Mouse (Mus musculus) macrophage (primary cell): ENCODE measurements around the gene Pde6d. TPM values are rescaled to one million over a fixed set of nuclear protein-coding genes. Genes with fewer than 3 reads are reported as not detected.
A peak's percentile ranks its signal among the peaks of the same experiment; 100 is the strongest.
"Not testable (repeated sequence)": the region's sequence is repeated elsewhere in the genome, so short reads cannot be mapped to it uniquely, and the experiment has no call there.

ENCODE experiments used
- H3K27ac ChIP-seq: fragments of 350-480 bp; formaldehyde crosslinking; 2 replicates; pipeline ENCODE4 v1.9.0; 2021
- H3K36me3 ChIP-seq: fragments of 350-480 bp; formaldehyde crosslinking; 2 replicates; pipeline ENCODE4 v1.9.0; 2021; ENCODE audit errors: inconsistent target
- H3K4me3 ChIP-seq: fragments of 350-480 bp; formaldehyde crosslinking; 2 replicates; pipeline ENCODE4 v1.9.0; 2021; ENCODE audit errors: inconsistent target
- H3K79me2 ChIP-seq: fragments of 350-480 bp; formaldehyde crosslinking; 2 replicates; pipeline ENCODE4 v1.9.0; 2021; ENCODE audit errors: inconsistent target
- WGBS: methylation state at CpG from one replicate; pipeline ENCODE4 v1.1.7; 2026; ENCODE audit warnings: inconsistent platforms; ENCODE audit not compliant: missing documents; 5-methylcytosine and 5-hydroxymethylcytosine counted together
- polyA plus RNA-seq: library from polyadenylated mRNA; stranded (reverse); fragments of 250-400 nt; gene quantifications from 3 replicates; pipeline ENCODE4 v1.2.4, GENCODE M21; 2018; ENCODE audit warnings: inconsistent platforms

Gene Pde6d
- polyA plus RNA-seq, 1 experiment from 2014 or later = 23.4 TPM

DNA sequence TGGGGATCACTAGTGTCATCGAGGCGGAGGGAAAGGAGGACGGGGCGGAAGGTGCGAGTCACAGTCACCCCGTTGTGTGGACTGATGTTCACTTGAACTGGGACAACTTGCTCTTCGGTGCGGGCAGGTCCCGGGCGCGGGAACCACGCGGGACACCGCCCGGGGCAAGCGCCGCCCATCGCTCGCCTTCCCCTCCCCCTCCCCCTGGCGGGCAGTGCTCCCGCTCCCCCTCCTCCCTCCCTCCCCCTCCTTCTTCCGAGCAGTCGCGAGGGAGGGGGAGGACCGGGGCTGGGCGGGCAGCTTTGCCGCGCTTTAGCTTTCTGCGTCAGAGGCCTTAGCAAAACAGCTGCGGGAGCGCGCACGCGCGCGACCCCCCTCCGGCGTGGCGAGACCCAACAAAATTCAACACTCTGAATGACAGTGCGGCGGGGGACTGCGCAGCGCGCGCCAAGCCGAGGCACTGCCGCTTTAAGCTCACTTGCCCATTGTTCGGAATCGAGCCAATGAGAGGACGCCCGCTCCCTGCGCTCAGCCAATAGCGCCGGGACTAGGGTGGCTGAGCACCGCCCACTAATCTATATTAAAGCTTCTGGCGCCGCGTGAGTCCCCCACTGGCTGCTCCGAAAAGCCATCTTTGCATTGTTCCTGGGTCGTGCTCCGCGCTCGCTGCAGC lies 56.2 kb downstream of the Pde6d start, which contains the start of gene Ptma:
Gene Ptma, plus strand, starts transcription at position 611 of the 673 bp plus-strand sequence.
- Histone ChIP-seq H3K79me2 (peaks cover 39% of the 10 kb centered on the region), H3K4me3 (peak within 1 kb of the TSS; percentile 79), H3K36me3 (0 out of 2 replicates have a peak, but pooled peaks cover 7% of the 10 kb centered on the region), H3K27ac (peak within 1 kb of the TSS; percentile 99)
- 1% methylated on average over 50 of the region's 63 CpGs for WGBS

DNA sequence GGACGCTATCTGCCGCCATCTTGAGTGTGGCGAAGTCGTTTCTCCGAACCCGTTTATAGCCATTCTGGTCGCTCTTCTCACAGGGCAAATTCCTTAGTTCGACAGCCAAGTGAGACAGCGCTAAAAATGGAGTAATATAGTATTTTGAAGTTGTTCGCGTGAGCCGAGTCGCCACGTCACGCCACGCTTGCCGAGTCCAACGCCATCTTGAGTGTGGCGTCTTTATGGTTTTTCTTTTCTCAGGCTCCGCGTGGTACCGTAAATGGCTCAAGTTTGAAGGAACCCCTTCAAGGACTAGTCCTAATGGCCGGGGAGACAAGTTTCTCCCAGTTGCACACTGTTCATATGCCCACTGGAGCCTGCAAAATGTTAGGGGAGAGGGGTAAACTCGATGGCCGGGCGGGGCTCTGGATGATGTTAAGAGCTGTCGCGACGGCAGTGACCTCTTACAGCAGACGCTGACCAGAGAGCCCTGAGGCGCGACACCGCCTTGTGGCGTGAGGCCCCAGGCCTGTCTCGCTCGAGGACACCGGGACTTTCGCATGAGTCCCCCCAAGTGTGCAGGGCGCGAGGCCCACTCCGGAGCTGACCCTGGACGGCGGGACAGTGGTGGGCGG lies 56.8 kb downstream of the Pde6d start:
- Histone ChIP-seq H3K4me3 (peak overlapping the region; percentile 51), H3K79me2 (peaks cover 32% of the 10 kb centered on the region), H3K27ac (peak overlapping the region; percentile 99), H3K36me3 (0 out of 2 replicates have a peak, but pooled peaks cover 1% of the 10 kb centered on the region)
- under 1% methylated on average over 44 of the region's 44 CpGs for WGBS

DNA sequence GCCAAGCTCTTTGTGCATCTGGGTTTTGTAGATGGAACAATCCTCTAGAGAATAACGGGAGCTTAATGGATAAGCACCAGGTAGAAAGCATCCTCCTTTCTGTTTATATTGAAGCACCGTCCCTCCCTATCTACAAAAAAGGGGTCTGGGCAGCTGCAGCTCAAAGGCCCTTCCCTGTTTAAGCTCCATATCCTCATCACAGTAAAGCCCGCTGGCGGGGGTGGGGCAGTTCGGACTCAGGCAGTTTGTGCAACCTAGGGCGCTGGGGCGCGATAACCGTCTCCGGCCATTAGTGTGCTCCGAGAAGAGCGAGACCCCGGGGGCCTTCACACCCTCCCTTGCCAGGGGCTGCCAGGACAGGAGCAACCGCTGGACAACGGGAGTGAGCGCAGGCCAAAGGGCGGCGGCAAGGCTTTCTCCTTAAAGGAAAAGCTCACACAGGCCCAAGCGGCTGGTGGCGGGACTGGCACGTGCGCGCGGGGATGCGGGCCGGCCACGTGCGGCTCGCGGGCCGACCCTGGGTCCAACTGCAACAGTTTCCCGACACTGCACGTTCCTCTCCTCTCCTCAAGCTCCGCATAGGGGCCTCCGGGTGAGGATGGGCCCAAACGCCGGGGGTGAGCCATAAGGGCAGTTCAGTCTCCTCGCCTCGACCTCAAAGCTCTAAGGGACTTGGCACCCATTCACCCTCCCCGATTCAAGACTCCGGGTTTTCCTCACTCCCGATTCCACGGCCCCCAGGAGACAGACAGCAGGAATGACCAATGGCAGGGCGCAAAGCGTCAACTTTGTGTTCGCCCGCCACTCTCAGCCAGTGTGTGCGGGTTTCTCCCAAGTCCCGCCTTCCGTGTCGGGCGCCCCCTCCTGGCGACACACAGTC lies 57.6 kb downstream of the Pde6d start:
- Histone ChIP-seq H3K36me3 (no peaks in the 10 kb centered on the region), H3K79me2 (peaks cover 29% of the 10 kb centered on the region), H3K27ac (peak overlapping the region; percentile 99), H3K4me3 (peak overlapping the region; percentile 51)
- 8% methylated on average over 53 of the region's 53 CpGs for WGBS

DNA sequence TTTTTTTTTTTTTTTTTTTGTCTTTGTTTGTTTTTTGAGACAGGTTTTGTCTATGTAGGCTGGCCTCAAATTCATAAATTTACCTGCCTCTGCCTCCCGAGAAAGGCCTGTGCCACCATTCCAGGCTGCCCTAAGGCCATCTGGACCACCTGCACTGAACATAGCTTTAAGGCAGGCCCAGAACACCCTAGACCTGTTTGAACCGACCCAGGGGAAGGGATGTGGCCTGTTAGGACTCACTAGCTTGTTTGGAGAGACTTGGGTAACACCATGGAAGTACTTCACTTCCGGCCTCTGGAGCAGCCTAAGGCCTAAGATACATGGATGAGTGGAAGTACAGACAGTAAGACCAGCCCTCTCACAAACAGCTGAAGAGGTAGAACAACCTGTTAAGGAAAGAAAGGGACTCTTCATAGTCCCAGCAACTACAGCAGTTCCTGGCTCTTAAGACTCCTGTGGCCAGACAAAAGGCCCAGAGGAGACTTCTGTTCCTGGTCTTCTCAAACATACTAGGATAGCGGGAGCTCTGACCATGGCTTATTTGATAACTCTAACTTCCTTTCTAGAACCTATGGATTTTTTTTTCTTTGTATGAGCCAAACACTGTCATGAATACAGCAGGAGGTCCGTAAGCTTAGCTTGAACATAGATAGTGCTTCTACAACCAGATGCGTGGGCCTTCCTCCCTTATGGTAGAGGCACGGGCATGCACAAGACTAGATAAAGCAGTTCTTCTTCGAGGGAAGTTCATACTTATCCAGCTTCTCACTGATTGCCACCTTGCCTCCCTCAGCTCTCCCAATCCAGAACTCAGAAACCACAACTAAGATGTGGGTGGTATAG lies 58.4 kb downstream of the Pde6d start:
- 84% methylated on average over 8 of the region's 8 CpGs for WGBS
- no peaks in the 10 kb centered on the region for H3K36me3 ChIP-seq
- no peak overlapping the region for H3K27ac ChIP-seq
- H3K79me2 ChIP-seq = peaks cover 20% of the 10 kb centered on the region
- H3K4me3 ChIP-seq = no peak overlapping the region

DNA sequence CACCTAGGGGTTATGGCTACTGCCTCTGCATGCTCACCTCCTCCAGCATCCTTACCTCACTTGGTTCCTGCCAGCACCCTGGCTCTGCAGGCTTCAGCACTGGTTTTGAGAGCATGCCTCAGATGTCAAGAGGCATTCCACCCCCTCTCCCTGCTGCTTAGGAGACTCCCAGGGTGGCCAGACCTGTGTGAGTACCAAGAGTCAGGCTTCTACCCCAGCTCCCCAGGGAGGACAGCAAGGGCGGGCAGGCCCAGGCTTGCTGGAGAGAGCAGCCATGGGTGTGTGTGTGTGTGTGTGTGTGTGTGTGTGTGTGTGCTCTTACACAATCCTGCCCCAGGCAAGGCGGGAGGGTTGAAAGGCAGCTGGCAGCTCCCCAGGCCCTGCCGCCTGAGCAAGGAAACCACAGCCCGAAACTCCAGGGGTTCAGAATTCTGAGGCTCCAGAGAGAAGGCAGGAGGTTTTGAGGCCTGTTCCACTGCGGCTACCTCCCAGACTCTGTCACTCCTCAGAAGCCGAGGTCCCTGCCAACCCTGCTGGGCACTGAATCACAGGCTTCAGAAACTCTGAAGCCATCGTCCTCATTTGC lies 60.0 kb downstream of the Pde6d start:
- 31% methylated on average over 7 of the region's 7 CpGs for WGBS
- peaks cover 5% of the 10 kb centered on the region; the same call in 1 of the 2 replicates for H3K79me2 ChIP-seq

DNA sequence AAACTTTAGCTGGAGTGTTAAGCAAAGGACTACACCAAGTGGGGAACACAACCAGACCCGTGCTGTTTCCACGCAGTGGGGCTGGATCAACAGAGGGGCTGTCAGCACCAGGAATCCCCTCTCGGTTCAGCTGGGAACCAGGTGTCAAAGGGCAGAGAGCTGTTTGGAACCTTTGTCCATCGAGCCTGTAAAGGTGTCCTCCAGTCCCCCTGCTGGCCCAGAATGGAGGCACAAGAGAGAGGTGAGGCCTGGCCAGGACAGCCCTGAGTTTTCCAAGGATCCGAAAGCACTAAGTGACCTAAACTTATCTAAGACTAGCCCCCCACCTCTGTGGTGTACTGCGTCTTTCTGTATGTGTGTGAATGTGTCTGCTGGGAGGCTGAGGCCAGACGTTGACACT lies 62.1 kb downstream of the Pde6d start:
- Histone ChIP-seq H3K36me3 (no peaks in the 10 kb centered on the region), H3K4me3 (no peak overlapping the region), H3K27ac (no peak overlapping the region), H3K79me2 (no peaks in the 10 kb centered on the region)
- WGBS = 69% methylated on average over 7 of the region's 7 CpGs

More for the DNA sequence above, 60.0 kb downstream of the Pde6d start:
- no peak overlapping the region for H3K4me3 ChIP-seq
- H3K36me3 ChIP-seq = no peaks in the 10 kb centered on the region
- peak overlapping the region; percentile 13; the same call in 1 of the 2 replicates for H3K27ac ChIP-seq

DNA sequence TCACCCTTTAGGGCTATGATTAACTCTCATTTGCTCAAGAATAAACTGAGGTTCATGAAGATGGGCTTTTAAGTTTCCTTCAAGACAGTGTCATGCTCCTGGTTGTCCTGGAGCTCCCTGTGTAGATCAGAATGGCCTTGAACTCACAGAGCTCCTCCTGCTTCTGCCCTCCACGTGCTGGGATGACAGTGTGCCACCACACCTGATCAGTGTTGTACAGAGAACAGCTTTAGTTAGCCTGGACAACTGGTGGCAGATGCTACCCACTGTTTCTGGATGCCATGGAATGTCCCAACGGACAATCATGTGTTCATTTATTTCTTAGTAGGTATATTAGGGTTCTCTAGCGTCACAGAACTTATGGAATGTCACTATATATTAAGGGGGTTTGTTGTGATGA lies 65.4 kb downstream of the Pde6d start:
- no peaks in the 10 kb centered on the region for H3K36me3 ChIP-seq
- H3K27ac ChIP-seq = no peak overlapping the region
- H3K79me2 ChIP-seq = no peaks in the 10 kb centered on the region
- H3K4me3 ChIP-seq = no peak overlapping the region
- 94% methylated on average over 3 of the region's 3 CpGs for WGBS

DNA sequence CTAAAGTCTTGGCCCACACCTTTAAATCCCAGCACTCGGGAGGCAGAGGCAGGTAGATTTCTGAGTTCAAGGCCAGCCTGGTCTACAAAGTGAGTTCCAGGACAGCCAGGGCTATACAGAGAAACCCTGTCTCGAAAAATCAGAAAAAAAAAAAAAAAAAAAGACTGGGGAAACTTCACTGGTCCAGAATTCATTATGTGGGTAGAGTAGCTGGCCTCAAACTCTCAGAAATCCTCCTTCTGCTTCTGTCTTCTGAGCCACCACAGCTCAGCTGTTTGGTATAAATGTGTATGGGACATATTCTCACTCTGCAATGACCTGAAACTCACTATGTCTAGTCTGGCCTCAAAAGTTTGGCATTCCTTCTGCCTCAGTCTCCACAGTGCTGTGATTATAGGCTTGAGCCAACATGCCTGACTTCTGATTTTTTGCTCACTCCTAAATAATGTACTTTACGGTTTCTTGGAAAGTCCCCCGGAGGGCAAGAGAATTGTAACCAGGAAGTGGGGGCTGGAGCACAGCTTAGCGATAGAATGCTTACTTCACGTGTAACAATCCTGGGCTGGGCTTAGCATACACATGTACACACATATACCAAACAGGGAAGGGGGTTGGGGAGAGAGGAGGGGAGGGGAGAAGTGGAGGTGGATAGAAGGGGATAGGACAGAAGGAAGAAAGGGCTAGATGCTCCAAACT lies 66.6 kb downstream of the Pde6d start:
- Histone ChIP-seq H3K79me2 (no peaks in the 10 kb centered on the region), H3K4me3 (no peak overlapping the region), H3K36me3 (no peaks in the 10 kb centered on the region), H3K27ac (no peak overlapping the region)
- WGBS = 30% methylated on average over 5 of the region's 6 CpGs

DNA sequence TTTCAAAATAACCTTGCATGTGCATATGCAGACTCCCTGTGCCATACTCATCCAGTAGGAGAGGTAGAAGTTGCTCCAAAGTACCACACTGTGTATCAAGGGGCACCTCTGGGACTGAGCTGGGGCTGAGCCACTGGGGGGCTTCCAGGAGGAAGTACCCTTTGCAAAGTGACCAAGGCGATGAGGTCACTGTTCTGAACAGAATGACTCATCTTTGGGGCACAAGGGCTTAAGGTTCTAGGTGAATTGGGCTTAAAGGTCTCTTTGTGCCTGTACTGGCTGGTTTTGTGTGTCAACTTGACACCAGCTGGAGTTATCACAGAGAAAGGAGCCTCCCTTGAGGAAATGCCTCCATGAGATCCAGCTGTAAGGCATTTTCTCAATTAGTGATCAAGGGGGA lies 69.4 kb downstream of the Pde6d start:
- H3K36me3 ChIP-seq, H3K27ac ChIP-seq, H3K79me2 ChIP-seq, H3K4me3 ChIP-seq: not testable (repeated sequence)
- WGBS = 83% methylated on average over 1 of the region's 1 CpGs

DNA sequence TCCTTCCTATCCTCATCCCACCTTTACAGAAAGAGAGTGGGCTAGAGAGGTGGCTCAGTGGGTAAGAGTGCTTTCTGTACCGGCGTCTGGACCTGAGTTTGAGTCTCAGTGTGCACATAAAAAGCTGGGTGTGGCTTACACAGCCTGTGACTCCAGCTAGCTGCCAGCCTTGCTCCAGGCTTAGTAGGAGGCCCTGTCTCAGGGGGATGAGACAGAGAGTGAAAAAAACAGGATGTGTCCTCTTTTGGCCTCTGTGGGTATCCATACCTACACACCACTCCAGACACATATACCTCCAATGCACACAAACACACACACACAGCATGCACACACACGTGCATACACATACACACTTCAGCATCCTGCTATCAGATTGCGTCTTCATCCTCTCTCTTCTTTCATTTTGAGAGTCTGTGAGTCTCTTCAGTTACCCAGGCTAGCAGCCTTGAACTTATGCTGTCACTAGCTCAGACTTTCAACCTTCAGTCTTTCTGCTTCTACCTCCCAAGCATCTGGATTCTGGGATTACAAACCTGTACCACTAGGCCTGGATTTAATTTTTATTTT lies 70.2 kb downstream of the Pde6d start:
- no peak overlapping the region for H3K4me3 ChIP-seq
- no peaks in the 10 kb centered on the region for H3K79me2 ChIP-seq
- 95% methylated on average over 4 of the region's 4 CpGs for WGBS
- H3K27ac ChIP-seq = no peak overlapping the region
- H3K36me3 ChIP-seq = no peaks in the 10 kb centered on the region

DNA sequence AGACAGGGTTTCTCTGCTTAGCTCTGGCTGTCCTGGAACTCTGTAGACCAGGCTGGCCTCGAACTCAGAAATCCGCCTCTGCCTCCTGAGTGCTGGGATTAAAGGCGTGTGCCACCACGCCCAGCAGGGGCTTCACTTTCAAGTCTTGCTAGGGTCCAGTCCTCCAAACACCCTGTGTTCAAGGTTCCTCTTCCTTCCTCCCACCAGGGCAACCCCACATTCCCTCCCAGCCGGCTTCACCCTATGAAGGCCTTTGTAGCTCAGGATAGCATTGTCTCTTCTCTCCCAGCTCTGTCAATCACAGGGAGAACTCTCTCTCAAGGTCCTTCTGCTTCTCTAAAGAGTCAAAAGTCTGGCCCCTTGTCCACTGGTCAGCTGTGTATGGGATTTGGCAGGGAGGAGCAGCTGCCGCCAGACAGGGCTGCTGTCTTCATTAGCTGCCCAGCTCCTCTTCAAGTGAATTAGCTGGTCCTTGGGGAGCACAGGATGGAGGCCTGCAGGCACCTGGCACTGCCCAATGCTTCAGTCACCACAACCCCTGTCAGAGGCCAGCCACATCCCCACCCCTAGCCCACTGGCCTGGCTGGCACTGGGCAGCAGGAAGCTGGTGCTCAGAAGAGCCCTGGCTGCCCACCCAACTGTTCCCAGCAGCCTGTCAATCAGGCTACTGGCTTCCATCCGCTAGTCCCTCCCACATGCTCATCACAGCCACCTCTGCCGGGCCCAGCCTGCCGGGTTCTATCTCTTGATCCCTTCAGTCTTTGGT lies 71.6 kb downstream of the Pde6d start:
- H3K27ac ChIP-seq = no peak overlapping the region
- no peaks in the 10 kb centered on the region for H3K36me3 ChIP-seq
- WGBS = 69% methylated on average over 9 of the region's 9 CpGs
- no peak overlapping the region for H3K4me3 ChIP-seq
- no peaks in the 10 kb centered on the region for H3K79me2 ChIP-seq

DNA sequence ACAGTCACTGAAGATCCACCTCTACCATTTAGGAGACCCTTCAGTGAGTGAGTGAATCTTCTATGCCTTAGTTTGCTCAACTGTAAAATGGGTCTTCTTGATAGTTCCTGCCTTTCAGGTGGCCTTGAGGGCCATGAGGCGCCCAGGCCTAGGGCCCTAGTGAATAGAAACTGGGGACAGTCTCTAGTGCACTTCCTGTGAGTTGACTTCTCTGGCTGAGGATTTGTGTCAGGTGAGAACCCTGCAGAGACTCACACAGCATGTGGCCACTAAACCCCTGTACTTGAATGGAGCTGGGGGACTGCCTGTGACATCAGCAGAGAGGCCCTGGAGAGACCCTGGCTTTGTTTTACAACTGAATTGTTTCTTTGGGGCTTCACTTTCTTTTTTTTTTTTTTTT lies 72.2 kb downstream of the Pde6d start:
- H3K79me2 ChIP-seq = no peaks in the 10 kb centered on the region
- H3K36me3 ChIP-seq = no peaks in the 10 kb centered on the region
- no peak overlapping the region for H3K4me3 ChIP-seq
- no peak overlapping the region for H3K27ac ChIP-seq
- WGBS = 83% methylated on average over 1 of the region's 1 CpGs
